Mouse (Mus musculus) small intestine, adult 2 months (tissue): ENCODE data around the gene Acsl3.

Experiments
- CTCF ChIP-seq: fragments of 200-500 bp; IDR thresholded peaks from 2 replicates; pipeline ENCODE4 v1.5.1; 2012; ENCODE audit warnings: low read depth, mild to moderate bottlenecking, control low read depth, inconsistent platforms, low read length, moderate library complexity, mixed read lengths; ENCODE audit not compliant: insufficient replicate concordance, insufficient read length; ENCODE audit errors: extremely low read depth
- POLR2A ChIP-seq: fragments of 200-500 bp; IDR thresholded peaks from 2 replicates; pipeline ENCODE4 v1.6.1; 2012; ENCODE audit warnings: low read depth, mild to moderate bottlenecking, control low read depth, inconsistent platforms, low read length, moderate library complexity

- TF ChIP-seq CTCF (no peak), POLR2A (no peak)
Measured at GRCm38 (mm10) chr1:78702282-78702963, 44.8 kb downstream of the Acsl3 start.
